Mouse (Mus musculus): ENCODE results near the gene Gfi1. TPM values are rescaled to one million over a fixed set of nuclear protein-coding genes. Genes with fewer than 3 reads are reported as not detected.

The Gfi1 gene
- polyA plus RNA-seq (2012; ENCODE audit: insufficient read depth, insufficient read length, missing spikeins) = not detected in 2 replicates

- Histone ChIP-seq H3K4me3 (ENCODE audit: insufficient read depth, low read depth, low read length) (peak within 1 kb of the TSS; percentile 48), H3K4me1 (ENCODE audit: control insufficient read depth, insufficient read depth, insufficient read length, low read length) (peaks cover 15% of the 10 kb centered on the region; the same call in 1 of the 2 replicates), H3K27ac (replicated peaks; ENCODE audit: low read depth, low read length) (no peak within 1 kb of the TSS)
These were observed at the start of gene Gfi1 for GRCm38 (mm10) chr5:107725435-107726261. Gfi1 (minus strand) TSS chr5:107726036.

- H3K27ac ChIP-seq (replicated peaks; ENCODE audit: low read depth, low read length) = no peak overlapping the region
- no peaks in the 10 kb centered on the region for H3K4me1 ChIP-seq (ENCODE audit: control insufficient read depth, insufficient read depth, insufficient read length, low read length)
- no peak overlapping the region for H3K4me3 ChIP-seq (ENCODE audit: insufficient read depth, low read depth, low read length)
These were observed 46.2 kb upstream of the Gfi1 start for GRCm38 (mm10) chr5:107772049-107772448.

- H3K4me1 ChIP-seq (ENCODE audit: control insufficient read depth, insufficient read depth, insufficient read length, low read length) = no peaks in the 10 kb centered on the region
- H3K27ac ChIP-seq (replicated peaks; ENCODE audit: low read depth, low read length) = no peak overlapping the region
- H3K4me3 ChIP-seq (ENCODE audit: insufficient read depth, low read depth, low read length) = no peak overlapping the region
These were observed 42.4 kb upstream of the Gfi1 start for GRCm38 (mm10) chr5:107768224-107768623.

DNA sequence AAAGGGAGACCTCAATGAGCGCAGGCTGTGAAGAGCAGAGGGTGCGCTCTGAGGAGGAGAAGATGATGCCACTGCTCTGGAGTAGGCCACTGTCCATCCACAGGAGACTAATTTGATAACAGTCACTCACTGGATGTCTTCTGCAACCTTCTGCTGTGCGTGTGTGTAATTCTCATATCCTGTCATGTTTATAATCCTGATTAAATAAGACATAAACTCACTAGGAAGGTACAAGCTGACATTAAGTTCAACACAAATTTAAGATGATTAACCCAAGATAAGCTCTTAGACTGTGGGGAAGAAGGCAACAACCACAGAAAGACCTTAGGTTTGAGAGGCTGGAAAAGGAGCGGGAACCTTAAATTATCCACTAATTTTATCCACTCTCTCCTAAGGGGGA is 40.1 kb upstream of the Gfi1 start:
- Histone ChIP-seq H3K27ac (replicated peaks; ENCODE audit: low read depth, low read length) (no peak overlapping the region), H3K4me1 (ENCODE audit: control insufficient read depth, insufficient read depth, insufficient read length, low read length) (no peaks in the 10 kb centered on the region), H3K4me3 (ENCODE audit: insufficient read depth, low read depth, low read length) (no peak overlapping the region)

DNA sequence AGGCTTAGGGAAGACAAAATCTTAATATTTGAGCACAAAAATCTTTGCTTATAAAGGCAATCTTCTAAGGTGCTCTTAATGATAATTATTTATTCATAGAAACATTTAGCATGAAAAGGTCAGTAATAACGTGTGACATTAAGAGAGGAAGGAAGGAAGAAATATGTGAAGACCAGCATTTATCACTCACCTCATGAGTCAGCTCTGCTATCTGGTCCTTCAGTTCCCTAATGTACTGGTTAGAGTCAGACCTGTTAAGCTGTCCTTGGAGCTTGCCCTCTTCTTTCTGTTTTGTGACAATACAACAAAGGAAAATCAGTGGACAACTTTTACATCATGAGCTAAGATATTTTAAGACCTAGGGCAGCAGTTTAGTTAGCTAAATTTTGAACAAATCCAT is 38.6 kb upstream of the Gfi1 start:
- H3K4me1 ChIP-seq (ENCODE audit: control insufficient read depth, insufficient read depth, insufficient read length, low read length) = no peaks in the 10 kb centered on the region
- no peak overlapping the region for H3K4me3 ChIP-seq (ENCODE audit: insufficient read depth, low read depth, low read length)
- H3K27ac ChIP-seq (replicated peaks; ENCODE audit: low read depth, low read length) = no peak overlapping the region

GRCm38 (mm10) chr5:107763674-107764073 is 37.8 kb upstream of the Gfi1 start:
- Histone ChIP-seq H3K27ac (replicated peaks; ENCODE audit: low read depth, low read length) (no peak overlapping the region), H3K4me1 (ENCODE audit: control insufficient read depth, insufficient read depth, insufficient read length, low read length) (no peaks in the 10 kb centered on the region), H3K4me3 (ENCODE audit: insufficient read depth, low read depth, low read length) (no peak overlapping the region)

GRCm38 (mm10) chr5:107759121-107759520 is 33.3 kb upstream of the Gfi1 start:
- Histone ChIP-seq H3K4me3 (ENCODE audit: insufficient read depth, low read depth, low read length) (no peak overlapping the region), H3K4me1 (ENCODE audit: control insufficient read depth, insufficient read depth, insufficient read length, low read length) (no peaks in the 10 kb centered on the region), H3K27ac (replicated peaks; ENCODE audit: low read depth, low read length) (no peak overlapping the region)

DNA sequence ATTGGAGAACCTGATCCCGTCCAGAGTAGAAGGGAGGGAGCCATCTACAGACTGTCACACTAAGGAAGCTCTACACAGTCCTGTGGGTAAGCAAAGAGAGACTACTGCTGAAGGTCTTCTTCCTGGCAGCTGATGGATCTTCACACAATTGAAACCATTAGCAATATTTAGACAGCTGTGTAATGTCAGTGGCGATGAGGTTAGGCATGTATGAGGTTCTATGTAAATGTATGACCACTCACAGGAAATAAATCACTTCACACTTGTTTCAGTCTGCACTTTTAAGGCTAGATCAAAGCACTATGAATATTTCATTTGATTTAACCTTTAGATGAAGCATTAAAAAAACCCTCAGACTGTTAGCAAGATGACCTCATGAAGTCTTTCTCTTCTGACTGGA is 30.2 kb upstream of the Gfi1 start:
- Histone ChIP-seq H3K4me1 (ENCODE audit: control insufficient read depth, insufficient read depth, insufficient read length, low read length) (no peaks in the 10 kb centered on the region), H3K27ac (replicated peaks; ENCODE audit: low read depth, low read length) (no peak overlapping the region), H3K4me3 (ENCODE audit: insufficient read depth, low read depth, low read length) (no peak overlapping the region)

- Histone ChIP-seq H3K4me3 (ENCODE audit: insufficient read depth, low read depth, low read length) (no peak overlapping the region), H3K27ac (replicated peaks; ENCODE audit: low read depth, low read length) (no peak overlapping the region), H3K4me1 (ENCODE audit: control insufficient read depth, insufficient read depth, insufficient read length, low read length) (no peaks in the 10 kb centered on the region; the same call in 1 of the 2 replicates)
These were observed 28.9 kb upstream of the Gfi1 start for GRCm38 (mm10) chr5:107754740-107755139.

GRCm38 (mm10) chr5:107753656-107754055 is 27.8 kb upstream of the Gfi1 start:
- Histone ChIP-seq H3K4me3 (ENCODE audit: insufficient read depth, low read depth, low read length) (no peak overlapping the region), H3K27ac (replicated peaks; ENCODE audit: low read depth, low read length) (no peak overlapping the region), H3K4me1 (ENCODE audit: control insufficient read depth, insufficient read depth, insufficient read length, low read length) (no peaks in the 10 kb centered on the region; the same call in 1 of the 2 replicates)

- no peaks in the 10 kb centered on the region; the same call in 1 of the 2 replicates for H3K4me1 ChIP-seq (ENCODE audit: control insufficient read depth, insufficient read depth, insufficient read length, low read length)
- H3K4me3 ChIP-seq (ENCODE audit: insufficient read depth, low read depth, low read length) = no peak overlapping the region
- H3K27ac ChIP-seq (replicated peaks; ENCODE audit: low read depth, low read length) = no peak overlapping the region
These were observed 23.5 kb upstream of the Gfi1 start for GRCm38 (mm10) chr5:107749229-107749916.

DNA sequence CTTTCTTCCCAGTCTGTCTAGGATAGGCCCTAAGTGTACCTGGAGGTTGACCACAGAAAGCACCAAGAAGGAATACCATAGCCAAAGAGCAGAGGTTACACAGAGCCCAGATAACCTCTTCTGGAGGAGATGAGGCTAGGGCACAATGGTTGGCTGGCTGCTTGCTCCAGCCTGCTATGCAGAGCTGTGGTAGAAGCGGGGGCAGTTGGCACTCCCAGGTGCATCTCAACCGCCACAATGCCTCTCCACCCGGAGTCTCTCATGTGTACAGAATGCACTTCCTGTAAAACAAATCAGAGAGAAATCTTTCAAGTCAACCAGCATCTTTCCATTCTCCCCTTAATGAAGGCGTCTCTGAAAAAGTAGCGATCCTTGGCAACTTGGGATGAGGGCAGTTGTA is 13.2 kb upstream of the Gfi1 start:
- Histone ChIP-seq H3K4me1 (ENCODE audit: control insufficient read depth, insufficient read depth, insufficient read length, low read length) (no peaks in the 10 kb centered on the region), H3K27ac (replicated peaks; ENCODE audit: low read depth, low read length) (no peak overlapping the region), H3K4me3 (ENCODE audit: insufficient read depth, low read depth, low read length) (no peak overlapping the region)

- H3K4me1 ChIP-seq (ENCODE audit: control insufficient read depth, insufficient read depth, insufficient read length, low read length) = no peaks in the 10 kb centered on the region
- H3K27ac ChIP-seq (replicated peaks; ENCODE audit: low read depth, low read length) = no peak overlapping the region
- no peak overlapping the region for H3K4me3 ChIP-seq (ENCODE audit: insufficient read depth, low read depth, low read length)
These were observed 12.5 kb upstream of the Gfi1 start for GRCm38 (mm10) chr5:107738296-107738695.

DNA sequence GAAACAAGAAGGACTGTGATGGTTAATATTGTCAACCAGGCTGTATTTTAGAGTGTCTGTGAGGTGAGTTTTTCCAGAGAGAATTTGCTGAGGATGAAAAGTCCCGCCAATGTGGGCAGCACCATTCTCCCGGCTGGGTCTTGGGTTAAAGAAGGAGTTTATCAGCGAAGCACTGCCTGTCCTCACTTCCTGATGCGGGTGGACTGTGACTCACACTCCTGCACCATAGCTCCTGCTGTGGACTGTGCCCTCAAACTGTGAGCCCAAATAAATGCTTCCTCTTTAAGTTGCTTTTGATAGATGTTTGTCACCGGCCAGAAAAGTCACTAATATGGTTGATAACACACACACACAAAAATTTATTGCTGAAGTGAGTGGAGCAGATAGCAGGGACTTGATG is 10.3 kb upstream of the Gfi1 start:
- no peak overlapping the region for H3K27ac ChIP-seq (replicated peaks; ENCODE audit: low read depth, low read length)
- no peaks in the 10 kb centered on the region for H3K4me1 ChIP-seq (ENCODE audit: control insufficient read depth, insufficient read depth, insufficient read length, low read length)
- no peak overlapping the region for H3K4me3 ChIP-seq (ENCODE audit: insufficient read depth, low read depth, low read length)

GRCm38 (mm10) chr5:107731844-107732243 is 6.0 kb upstream of the Gfi1 start:
- Histone ChIP-seq H3K4me1 (ENCODE audit: control insufficient read depth, insufficient read depth, insufficient read length, low read length) (no peaks in the 10 kb centered on the region; the same call in 1 of the 2 replicates), H3K27ac (replicated peaks; ENCODE audit: low read depth, low read length) (no peak overlapping the region), H3K4me3 (ENCODE audit: insufficient read depth, low read depth, low read length) (no peak overlapping the region)

DNA sequence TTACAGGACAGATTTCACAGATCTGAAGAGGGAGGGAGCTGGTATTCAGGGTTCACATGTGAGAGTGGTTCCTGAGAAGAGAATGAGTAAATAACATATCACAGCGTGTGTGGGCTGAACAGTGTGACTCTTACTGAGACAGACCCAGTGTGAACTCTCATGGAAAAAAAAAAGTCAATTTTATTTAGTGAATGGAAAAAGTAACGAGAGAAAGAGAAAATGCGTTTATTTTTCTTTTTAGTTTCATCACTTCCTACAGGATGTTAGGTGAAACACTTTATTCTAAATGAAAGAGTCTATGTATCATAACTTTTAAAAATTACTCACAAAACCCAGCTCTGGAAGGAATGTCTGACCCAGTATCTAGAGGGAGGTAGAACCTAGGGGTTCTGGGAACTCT is 5.6 kb upstream of the Gfi1 start:
- Histone ChIP-seq H3K4me1 (ENCODE audit: control insufficient read depth, insufficient read depth, insufficient read length, low read length) (no peaks in the 10 kb centered on the region; the same call in 1 of the 2 replicates), H3K4me3 (ENCODE audit: insufficient read depth, low read depth, low read length) (no peak overlapping the region), H3K27ac (replicated peaks; ENCODE audit: low read depth, low read length) (no peak overlapping the region)

All from brown adipose tissue, adult 24 weeks (tissue).